Mouse (Mus musculus) right cerebral cortex, adult 2 months (tissue): ENCODE measurements around the gene Ulk4.

Experiments used
- DNase-seq, 2 experiments: peaks; one replicate each; pipeline ENCODE4 v3.0.0; 2021 to 2022; ENCODE audit warnings: low spot score in 2 of 2

The Ulk4 gene

DNA sequence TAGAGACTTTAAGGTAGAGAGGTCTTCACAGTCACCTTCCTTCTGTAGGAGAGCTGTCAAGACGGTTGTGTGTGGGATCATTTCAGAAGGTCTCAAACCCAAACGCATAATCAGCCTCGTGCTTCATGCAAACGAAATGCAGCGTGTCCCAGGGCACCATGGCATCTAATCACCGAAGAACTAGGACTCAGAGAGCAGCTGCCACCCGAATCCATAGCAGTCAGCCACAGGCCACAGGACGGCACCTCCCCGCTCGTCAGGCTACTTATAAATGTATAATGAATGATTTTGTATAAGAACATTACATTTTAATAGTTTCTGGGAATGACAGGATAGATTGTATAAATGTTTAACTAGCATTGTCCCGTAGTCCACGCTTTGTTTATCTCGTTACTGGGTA, 257.1 kb downstream of the Ulk4 start:
- DNase-seq, result no peak

DNA sequence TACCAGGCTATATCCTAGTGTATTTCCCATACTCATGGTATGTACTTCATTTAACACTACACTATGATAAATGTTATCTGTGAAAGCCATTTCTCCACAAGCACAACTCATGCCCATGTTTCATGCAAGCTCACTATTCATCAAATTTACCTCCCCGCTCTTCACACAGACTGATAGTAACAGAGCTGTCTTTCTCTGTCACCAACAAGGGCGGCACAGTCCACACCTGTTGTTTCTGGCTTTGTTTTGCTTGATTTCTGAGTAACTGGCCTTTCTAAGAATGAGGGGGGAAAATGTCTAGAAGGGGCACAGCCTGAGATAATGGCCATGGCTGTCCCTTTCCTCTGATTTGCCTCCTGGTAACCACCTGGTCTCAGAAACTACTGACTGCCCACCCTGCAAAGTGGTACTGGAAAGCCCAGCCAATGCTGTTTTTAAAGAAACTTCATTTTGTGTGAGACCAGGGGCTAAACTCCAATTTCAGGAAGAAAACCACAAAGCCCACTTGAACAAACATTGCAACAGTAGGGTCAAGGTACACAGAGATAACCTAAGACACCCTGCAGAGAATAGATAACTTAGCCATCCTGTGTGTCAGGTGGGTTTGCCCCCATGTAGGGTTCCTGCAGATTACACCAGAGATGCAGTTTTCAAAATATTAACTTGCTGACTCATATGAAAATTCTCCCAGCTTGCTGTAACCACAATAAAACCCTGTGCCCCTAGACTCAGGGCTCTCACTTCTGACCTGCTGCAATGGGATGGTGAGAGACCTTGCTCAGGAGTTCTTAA, 258.3 kb downstream of the Ulk4 start:
- DNase-seq, result no peak

DNA sequence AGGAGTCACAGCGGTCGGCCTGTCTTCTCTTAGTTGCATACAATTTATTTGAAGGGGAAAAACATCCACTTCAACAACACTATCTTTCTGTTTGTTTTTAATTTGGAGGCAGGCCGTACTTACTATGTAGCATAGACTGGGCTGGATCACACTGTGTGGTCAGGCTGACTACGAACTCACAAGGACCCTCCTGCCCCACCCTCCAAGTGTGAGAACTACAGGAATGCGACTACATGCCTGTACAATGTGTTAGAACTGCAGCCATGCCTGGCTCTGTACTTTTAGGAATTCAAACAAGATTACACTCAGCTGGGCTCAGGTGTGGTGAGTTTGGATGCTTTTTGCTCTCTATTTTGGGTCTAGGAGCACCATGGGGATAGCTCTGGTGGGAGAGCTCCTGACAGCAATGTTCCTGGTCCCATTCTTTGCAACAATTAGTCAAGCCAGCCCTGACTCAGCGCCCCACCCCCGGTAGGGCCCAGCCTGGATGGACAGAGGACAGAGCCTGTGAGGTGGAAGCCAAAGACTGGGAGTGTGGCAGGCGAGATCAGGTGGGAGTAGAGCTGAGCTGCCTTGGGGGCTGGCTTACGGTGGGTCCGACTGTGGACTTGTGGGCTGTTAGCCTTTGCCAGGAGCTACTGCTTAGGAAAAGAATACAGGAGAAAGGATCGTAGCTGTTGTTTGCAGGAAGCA, 261.0 kb downstream of the Ulk4 start:
- DNase-seq, result no peak

DNA sequence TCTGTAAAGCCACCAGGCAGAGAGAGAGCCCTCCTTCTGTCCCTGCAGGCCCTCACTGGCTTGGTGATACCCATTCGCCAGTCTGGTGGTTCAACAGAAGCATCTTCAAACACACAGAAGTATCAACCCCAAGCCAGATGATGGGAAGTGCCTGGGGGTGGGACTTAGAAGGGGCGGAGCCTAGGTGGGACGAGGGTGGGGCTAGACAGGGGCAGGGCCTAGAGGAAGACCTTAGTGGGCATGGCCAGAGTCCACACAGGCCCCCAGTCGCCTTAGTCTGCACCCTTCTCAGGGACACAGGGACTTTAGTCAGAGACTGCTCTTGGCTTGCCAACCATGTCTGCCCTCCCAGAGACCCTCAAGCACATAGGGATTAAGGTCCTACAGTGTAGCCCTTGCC, 265.5 kb downstream of the Ulk4 start:
- no peak for DNase-seq

DNA sequence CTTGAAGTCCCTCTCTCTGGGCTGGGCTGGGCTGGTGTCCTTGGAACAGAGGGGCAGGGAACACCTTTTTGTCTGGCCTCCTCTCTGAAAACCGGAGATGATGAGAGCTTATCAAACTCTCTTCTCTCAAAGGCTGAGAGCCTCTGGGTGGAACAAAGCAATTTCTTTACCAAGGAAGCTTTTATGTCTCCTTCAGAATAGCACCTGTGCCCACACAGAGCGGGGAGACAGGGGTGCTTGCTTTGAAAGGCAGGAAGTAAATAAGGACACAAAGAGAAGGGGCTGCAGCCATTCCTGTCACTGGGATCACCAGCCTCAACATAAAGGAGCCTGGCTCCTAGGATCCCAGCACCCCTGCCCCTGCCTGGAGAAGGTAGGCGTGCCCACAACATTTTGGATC, 266.5 kb downstream of the Ulk4 start:
- DNase-seq, result no peak

DNA sequence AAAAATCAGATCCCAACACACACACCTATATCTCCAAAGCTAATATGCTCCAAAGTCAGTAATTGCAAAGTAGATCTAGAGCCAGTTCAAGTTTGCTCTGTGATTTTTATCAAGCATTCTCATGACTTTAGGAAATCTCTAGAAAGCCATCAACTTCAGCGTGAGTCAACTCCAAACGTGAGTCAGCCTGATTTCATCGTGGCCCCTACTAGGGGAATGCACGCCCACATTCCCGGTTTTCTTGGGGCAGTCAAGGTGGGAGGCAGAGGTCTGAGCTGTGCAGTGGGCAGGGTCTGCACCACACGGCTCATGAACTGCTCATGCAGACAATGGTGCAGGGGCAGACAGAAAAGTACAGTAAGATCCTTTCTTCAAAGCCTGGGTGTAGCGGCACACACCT, 271.0 kb downstream of the Ulk4 start:
- DNase-seq, result peak in 1 of 2 experiments; percentile 25

DNA sequence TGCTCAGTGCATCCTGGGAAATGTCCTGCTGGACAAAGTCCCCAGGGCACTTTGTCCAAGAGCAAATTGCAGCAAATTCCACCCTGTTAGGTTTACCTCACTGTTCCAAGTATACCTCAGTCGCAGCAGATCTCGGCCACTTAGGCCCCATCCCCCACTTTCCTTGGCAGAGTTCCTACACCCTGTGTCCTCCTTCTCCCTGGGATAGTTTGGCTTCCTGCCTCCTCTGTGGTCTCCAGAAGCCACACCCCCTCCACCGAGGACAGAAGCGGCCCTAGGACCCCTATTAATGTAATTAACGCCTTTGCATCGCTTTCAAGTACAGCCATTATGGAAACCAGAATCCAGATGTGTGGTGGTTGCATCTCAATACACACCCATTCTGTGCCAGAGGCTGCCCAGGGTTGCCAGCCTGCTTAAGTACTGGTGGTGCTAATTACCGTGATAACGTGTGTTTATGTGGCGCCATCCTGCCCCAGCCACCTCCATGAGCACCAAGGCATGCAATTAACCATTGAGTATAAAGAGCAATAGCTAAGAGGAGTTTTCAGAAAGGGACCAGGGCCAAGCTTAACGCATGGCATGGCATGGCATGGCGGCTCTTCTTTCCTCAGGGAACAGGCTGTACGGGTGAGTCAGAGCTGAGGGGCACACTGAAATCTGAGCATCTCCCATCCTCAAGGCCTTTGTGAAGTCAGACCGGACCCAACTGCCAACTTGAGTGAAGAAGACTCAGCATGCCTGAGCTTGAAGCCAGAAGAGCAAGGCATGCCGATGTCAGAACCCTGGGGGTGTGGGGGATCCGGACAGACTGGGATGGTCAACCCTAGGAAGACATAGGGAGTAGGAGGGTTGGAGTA, 275.1 kb downstream of the Ulk4 start:
- DNase-seq, result no peak

DNA sequence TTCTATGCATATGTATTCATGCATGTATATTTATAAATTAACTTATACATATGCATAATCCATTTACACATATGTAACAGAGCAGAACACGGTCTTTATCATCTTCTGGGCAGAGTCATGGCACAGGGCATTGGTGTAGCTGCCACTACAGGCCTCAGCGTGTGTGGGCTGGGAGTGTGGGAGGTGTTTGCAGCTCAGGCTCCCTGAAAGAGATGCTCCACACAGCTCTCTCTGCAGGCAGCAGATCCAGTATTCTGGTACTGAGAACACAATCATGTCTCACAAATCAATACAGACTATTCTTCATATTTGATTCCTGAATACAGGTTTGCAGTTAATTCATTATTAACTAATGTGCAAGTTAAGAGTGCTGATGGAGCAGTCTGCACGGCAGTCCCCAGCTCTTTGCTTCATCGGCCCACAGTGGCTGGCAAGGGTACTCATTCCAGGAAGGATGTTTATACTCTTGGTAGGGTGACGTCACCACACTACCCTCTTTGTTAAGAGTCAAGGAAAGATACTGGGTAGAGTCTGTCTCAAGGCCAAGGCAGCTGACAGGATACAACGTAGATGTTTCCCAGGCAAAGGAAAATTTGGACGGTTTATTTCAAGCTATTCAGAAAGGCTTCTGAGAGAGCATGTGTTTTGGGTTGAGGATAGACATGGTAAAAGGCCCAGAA, 276.2 kb downstream of the Ulk4 start:
- DNase-seq, result peak; percentile 57 to 67

DNA sequence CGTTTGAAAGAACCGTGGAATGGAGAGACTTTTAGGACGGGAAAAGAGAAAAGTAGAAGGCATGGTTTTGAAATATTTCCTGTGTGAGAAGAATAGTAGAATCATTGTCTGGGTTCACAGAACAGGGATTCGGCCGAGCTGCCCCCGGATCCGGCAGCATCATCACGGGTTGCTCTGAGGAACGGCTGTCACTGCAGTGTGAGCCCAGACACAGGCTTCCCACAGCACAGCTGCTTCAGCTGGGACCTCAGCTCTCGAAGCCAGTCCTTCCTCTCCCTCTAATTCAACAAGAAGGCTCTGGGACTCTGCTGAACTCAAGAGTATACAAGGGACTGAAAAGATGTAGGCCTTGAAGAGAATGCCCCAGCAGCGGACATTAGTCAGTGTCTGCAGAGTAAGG, 278.3 kb downstream of the Ulk4 start:
- DNase-seq, result peak in 1 of 2 experiments; percentile 27

DNA sequence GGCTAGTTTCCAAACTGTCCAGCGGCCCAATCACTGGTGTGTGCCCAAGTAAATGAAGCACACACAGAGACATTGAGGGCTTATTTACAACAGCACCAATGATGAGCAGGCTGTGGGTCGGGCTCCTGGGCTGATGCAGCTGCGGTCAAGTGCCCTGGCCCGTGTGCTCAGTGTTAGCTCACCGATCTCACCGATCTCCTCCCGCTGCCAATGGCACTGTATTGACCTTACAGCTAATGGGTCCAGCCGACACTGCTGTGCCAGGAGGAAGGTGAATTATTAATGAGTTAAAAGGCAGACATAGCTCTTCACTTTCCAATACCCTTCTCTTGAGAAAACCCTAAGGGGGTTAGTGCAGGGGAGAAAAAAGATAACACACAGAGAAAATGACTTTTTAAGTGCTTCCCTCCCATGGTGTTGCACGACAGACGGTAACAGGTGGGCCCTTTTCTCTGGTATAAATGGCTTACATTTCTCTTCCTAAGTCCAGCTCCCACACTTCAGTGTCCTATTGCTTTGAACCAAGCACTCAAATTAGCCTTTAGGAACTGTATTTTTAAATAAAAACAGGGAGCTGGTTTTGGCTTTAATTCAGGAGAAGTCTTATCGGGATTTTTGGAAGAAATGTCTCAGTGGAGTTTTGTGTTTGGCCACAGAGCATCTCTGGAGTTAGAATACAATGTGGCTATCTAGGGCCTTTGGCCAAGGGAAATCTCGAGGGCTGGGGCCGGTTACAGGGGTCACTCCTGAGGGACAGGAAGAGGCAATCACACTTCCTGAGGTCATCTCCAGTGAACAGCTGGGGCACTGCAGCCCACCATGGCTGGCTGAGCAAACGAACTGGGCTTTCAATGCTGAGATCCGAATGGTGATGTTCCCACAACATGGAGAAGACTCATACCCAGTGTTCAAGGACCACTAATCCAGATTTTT, 282.5 kb downstream of the Ulk4 start:
- DNase-seq, result no peak

DNA sequence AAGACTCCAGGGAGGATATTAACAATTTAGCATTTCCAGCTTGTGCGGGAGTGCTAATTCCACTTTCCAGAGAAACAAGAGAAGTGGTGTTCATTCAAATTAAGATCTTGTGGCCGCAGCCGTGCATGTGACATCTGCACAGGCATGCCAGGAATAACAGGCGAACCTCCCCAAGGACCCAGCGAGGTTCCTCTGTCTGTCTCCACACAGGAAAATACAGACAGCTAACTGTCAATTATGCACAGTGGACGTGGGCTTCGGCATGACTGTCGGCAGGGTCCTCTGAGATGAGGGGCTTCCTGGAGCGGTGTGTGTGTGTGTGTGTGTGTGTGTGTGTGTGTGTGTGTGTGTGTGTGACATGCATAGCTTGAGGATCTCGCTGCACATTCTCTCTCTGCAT, 284.0 kb downstream of the Ulk4 start:
- DNase-seq, result no peak

DNA sequence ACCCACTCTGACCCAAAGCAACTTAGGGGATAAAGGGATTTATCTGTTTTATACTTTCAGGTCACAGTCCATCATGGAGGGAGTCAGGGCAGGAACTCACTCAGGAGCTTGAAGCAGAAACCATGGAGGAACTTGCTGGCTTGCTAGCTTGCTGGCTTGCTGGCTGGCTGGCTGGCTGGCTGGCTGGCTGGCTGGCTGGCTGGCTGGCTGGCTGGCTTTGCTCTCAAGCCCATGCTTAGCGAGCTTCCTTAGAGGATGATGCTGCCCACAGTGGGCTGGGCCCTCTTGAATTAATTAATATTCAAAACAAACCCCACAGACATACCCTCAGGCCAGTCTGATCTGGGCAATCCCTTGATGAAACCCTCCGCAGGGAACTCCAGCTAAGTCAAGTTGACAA, 285.2 kb downstream of the Ulk4 start:
- DNase-seq, result no peak

DNA sequence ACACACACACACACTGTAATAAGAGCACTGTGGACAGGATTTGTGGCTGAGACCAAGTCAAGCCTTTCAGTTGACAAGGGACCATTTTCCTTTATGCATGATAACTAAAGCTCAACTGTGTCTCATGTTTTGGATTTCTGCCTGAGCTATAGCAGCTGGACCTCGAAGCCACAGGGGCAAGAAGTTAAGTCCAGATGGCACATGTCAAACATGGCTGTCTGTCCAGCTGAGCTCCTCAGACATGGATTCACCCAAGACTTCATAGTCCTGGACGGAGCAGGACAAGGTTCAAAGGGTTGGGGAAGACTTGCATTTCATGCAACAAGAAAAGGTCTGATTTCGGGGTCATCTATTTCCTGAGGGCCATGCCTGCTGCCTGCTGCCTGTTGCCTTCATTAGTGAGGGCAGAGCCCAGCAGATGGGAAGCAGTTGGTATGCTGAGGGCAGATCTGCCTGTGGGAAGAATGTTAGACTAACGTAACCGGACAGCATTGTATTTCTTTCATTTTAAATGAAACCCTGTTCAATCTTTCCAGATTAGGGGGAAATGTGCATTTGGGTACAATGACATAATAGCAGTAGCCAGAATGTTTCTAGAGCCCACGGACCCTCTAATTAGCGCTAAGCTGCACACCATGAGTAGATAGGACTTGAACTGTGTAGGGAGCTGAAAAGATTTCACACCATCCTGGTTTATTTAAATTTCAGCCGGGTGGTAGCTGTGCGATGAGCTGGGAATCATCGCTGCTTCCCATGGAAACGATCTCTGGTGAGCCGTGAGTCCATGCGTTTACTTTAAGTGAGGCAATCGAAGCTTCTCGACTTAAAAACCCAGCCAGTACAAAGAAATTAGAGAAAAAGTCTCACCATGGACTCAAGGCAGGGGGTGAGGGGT, 286.9 kb downstream of the Ulk4 start:
- no peak for DNase-seq

DNA sequence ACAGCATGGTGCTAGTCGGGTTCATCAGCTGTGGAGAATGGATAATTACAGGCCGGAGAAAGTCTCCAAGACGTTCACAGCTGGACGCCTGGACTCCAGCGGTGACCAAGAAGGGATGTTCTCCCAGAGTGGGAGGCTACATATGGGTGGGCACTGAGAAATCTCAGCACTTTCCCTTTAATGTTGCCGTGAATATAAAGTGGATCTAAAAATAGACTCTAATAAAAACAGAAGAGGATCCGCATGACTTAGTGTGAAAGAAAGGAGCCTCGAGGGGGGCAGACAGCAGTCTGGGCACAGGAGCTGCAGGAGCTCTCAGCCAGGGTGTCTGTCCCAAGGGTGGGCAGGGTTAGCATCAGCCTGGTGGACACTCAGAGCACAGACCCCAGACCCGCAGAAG, 288.9 kb downstream of the Ulk4 start:
- no peak for DNase-seq

DNA sequence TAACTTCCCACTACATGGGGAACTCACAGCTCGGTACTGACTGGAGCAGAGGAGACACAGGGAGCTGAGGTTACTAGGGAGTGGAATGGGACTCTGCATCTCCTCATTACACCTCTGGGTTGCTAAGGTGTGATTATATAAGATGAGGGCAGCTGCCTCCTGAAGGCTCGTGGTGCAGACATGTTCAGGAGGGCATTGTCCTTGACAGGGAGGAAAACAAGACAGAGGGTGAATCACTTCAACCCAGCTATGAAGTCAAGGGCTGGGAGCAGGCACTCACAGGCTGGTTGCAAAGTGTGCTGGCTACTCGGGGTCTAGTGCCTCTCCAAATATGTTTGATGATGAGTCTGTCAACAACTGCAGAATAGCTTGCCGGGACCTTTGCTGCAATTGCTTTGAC, 290.0 kb downstream of the Ulk4 start:
- no peak for DNase-seq

DNA sequence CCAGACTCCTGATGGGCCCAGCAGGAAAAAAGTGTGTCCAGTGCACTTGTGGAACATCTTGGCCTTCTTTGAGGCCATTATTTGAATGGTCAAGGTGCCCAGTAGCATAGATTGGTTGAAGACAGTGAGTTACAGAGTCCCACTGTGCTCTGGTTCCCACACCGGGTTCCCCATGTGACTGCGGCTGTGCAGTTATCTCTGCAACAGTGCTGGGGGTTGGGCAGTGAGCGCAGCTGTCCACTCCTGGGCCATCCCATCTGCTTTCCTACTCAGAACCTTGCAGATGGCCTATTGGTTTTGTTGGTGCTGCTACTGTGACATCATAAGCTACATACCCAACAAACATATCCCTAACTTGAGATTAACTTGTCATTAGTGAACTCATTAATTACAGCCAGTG, 290.7 kb downstream of the Ulk4 start:
- no peak for DNase-seq

DNA sequence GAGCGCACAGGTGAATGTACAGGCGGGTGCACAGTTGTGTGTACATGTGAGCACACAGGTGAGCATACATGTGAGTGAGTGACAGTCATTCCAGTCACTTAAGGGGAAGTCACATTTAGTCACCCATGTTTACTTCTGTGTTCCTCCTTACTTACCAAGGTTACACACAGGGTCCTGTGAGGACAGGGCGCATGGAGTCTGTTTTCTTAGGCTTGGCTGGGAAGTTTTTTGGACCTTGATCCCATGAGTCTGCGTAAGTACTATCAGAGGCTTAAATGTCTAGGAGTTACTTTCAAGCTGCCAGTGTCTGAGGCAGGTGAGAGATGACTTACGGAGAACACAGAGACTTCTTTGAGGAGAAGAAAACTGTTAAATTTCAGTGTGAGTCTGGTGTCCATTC, 291.5 kb downstream of the Ulk4 start:
- no peak for DNase-seq

DNA sequence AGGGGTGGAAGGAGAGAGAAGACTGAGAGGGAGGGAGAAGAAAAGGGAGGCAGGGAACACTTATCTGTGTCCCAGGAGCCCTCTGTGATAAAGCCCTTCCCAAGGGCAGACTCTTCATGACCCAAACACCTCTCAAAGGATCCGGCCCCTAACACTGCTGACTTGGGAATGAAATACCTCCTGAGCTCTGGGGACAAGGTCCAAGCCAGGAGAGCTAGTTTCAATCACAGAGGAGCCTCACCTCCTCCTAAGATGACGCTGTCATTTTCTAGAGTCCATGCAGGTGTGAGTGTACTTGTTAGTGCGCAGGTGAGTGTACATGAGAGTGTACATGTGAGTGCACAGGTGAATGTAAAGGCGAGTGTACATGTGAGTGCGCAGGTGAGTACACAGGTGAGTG, 292.0 kb downstream of the Ulk4 start:
- no peak for DNase-seq

DNA sequence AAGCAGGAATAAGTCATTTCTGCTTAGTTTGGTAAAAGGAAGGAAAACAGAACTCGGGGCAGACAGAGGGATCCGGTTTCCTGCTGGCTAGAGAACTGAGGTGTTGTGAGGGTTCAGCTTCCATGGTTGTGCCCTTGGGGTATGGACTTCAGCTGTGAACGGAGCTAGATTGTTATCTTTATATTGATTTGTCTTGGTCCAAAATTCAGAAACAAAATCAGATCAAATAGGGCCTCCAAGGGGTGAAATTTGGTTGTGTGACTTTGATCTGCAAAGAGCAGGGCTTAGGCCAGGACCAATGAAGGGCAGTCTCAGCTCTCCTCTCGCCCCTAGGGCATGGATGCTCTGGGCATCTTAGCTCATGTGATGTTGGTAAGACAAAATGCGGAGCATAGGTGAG, 292.5 kb downstream of the Ulk4 start:
- DNase-seq, result no peak

DNA sequence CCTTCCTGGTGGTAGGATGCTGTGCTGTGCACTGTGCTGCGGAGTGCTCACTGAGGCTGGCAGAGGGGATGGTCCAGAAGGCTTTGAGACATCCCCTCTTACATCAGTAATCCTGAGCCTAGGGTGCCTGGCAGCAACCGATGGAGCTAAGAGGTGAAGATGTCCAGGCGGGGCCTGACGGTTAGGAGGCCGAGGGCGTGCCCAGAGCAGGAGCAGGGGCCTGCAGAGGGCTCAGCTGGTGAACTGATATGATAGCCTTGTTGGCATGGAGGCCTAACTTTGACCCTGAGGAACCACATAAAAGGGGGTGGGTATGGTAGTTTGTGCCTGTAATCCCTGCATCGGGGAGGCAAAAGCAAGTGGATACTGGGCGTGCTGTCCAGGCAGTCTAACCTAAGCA, 293.1 kb downstream of the Ulk4 start:
- DNase-seq, result no peak
